In the genomic region with DNA sequence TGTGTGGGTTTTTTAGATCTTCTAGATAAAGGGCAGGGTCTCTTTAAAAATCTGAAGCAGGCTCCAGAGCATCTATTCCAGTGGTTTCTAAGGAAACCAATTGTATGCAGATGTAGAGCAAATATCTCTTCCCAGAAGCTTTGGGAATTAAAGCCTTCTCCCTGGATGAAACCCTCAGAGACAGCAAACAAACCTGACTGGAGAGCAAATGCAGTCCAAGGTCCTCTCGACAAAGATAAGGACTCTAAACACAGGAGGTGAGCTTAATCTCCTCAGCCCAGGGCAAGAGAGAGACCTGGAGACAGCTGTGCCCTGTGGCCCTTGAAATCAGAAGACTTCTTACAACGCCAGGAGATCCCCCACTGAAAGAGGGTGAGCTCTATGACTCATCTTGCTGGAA, we compare ENCODE assay signal across 12 mouse cellular contexts. TPM values are rescaled to one million over a fixed set of nuclear protein-coding genes. Genes with fewer than 3 reads are reported as not detected.
DNase-seq lines count a peak whose midpoint lies in the region; ATAC-seq lines count a peak whose summit lies in the region.
"Had no signal": no experiment of that assay in that cellular context is flagged by ENCODE, and none has a peak within 500 bp of the region (broad histone marks: within the 10 kb centered on the region; RNA-seq: fewer than 3 reads in every experiment).

No protein-coding gene starts in this region.

- H3K36me3 ChIP-seq in embryonic facial prominence, embryonic 11.5 days (replicated peaks; ENCODE audit: control insufficient read depth, insufficient read depth, low read depth, low read length), result no peaks in the 10 kb centered on the region
- H3K36me3 ChIP-seq in embryonic facial prominence, embryonic 10.5 days (replicated peaks), result peaks cover 7% of the 10 kb centered on the region; the same call in 1 of the 2 replicates
- H3K36me3 ChIP-seq in embryonic facial prominence, embryonic 13.5 days, result peaks cover 2% of the 10 kb centered on the region; the same call in 1 of the 2 replicates
- 0 out of 2 replicates have a peak, but pooled peaks cover 4% of the 10 kb centered on the region for H3K36me3 ChIP-seq in liver, embryonic 12.5 days
- H3K36me3 ChIP-seq in neural tube, embryonic 14.5 days (ENCODE audit: control insufficient read depth, insufficient read depth, low read length), result no peaks in the 10 kb centered on the region
- H3K36me3 ChIP-seq: lung, embryonic 15.5 days had no signal

- no peak overlapping the region for H3K27ac ChIP-seq in embryonic facial prominence, embryonic 11.5 days (replicated peaks; ENCODE audit: low read depth, low read length)
- no peak overlapping the region; the same call in 1 of the 2 replicates for H3K27ac ChIP-seq in embryonic facial prominence, embryonic 10.5 days (replicated peaks)
- peak overlapping the region; percentile 62 for H3K27ac ChIP-seq in embryonic facial prominence, embryonic 13.5 days
- peak overlapping the region; percentile 49 for H3K27ac ChIP-seq in liver, embryonic 12.5 days
- H3K27ac ChIP-seq in neural tube, embryonic 14.5 days (ENCODE audit: low read depth, low read length), result peak overlapping the region; percentile 22
- H3K27ac ChIP-seq: lung, embryonic 15.5 days had no signal

- DNase-seq in embryonic facial prominence, embryonic 11.5 days (ENCODE audit: low spot score), result peak; percentile 35
- DNase-seq in embryonic facial prominence, embryonic 10.5 days (ENCODE audit: low spot score), result no peak
- no peak for DNase-seq in heart, postnatal 4 days
- DNase-seq in adrenal gland, postnatal 10 days, result no peak
- DNase-seq: cerebellum, adult 11 months; kidney, adult 2 months had no signal

- no peak overlapping the region for H3K4me3 ChIP-seq in embryonic facial prominence, embryonic 11.5 days (ENCODE audit: low read depth, low read length)
- H3K4me3 ChIP-seq in embryonic facial prominence, embryonic 10.5 days, result no peak overlapping the region
- H3K4me3 ChIP-seq in embryonic facial prominence, embryonic 13.5 days, result no peak overlapping the region
- no peak overlapping the region for H3K4me3 ChIP-seq in liver, embryonic 12.5 days
- no peak overlapping the region for H3K4me3 ChIP-seq in neural tube, embryonic 14.5 days (ENCODE audit: low read depth, low read length)
- H3K4me3 ChIP-seq: erythroblast, embryonic 14.5 days; lung, embryonic 15.5 days had no signal

- no peaks in the 10 kb centered on the region for H3K9me3 ChIP-seq in embryonic facial prominence, embryonic 11.5 days (replicated peaks; ENCODE audit: control insufficient read depth, low read length)
- H3K9me3 ChIP-seq in embryonic facial prominence, embryonic 10.5 days, result no peaks in the 10 kb centered on the region
- H3K9me3 ChIP-seq in embryonic facial prominence, embryonic 13.5 days, result no peaks in the 10 kb centered on the region
- H3K9me3 ChIP-seq in liver, embryonic 12.5 days (replicated peaks), result no peaks in the 10 kb centered on the region
- no peaks in the 10 kb centered on the region for H3K9me3 ChIP-seq in neural tube, embryonic 14.5 days (ENCODE audit: control insufficient read depth, low read length)
- H3K9me3 ChIP-seq: lung, embryonic 15.5 days had no signal

- no peaks in the 10 kb centered on the region for H3K27me3 ChIP-seq in embryonic facial prominence, embryonic 11.5 days (ENCODE audit: control insufficient read depth, insufficient read depth, low read length)
- no peaks in the 10 kb centered on the region for H3K27me3 ChIP-seq in embryonic facial prominence, embryonic 10.5 days (replicated peaks; ENCODE audit: low read depth, poor library complexity, severe bottlenecking)
- no peaks in the 10 kb centered on the region for H3K27me3 ChIP-seq in embryonic facial prominence, embryonic 13.5 days
- no peaks in the 10 kb centered on the region for H3K27me3 ChIP-seq in liver, embryonic 12.5 days (replicated peaks)
- H3K27me3 ChIP-seq in neural tube, embryonic 14.5 days (ENCODE audit: control insufficient read depth, insufficient read depth, low read length), result no peaks in the 10 kb centered on the region
- H3K27me3 ChIP-seq: lung, embryonic 15.5 days had no signal

- WGBS in embryonic facial prominence, embryonic 11.5 days, result 23% methylated on average over 2 of the region's 2 CpGs
- whole genome bisulfite sequencing in embryonic facial prominence, embryonic 10.5 days, result 28% methylated on average over 2 of the region's 2 CpGs
- 20% methylated on average over 2 of the region's 2 CpGs for WGBS in embryonic facial prominence, embryonic 13.5 days
- WGBS in liver, embryonic 12.5 days (ENCODE audit: insufficient replicate concordance), result 5% methylated on average over 2 of the region's 2 CpGs
- 15% methylated on average over 2 of the region's 2 CpGs for WGBS in neural tube, embryonic 14.5 days

- no peak for ATAC-seq in embryonic facial prominence, embryonic 11.5 days (replicated peaks; ENCODE audit: insufficient number of reproducible peaks, low FRiP score, low TSS enrichment, low read depth)
- no peak for ATAC-seq in embryonic facial prominence, embryonic 13.5 days (ENCODE audit: insufficient number of reproducible peaks, insufficient read depth, low FRiP score, low TSS enrichment, low read depth)
- peak; percentile 66 for ATAC-seq in liver, embryonic 12.5 days
- no peak for ATAC-seq in neural tube, embryonic 14.5 days (ENCODE audit: low read depth)
- ATAC-seq in granulocyte monocyte progenitor cell, adult 5-6 weeks (replicated peaks; ENCODE audit: poor library complexity, severe bottlenecking), result no peak

- H3K9ac ChIP-seq in embryonic facial prominence, embryonic 11.5 days (replicated peaks; ENCODE audit: low read length), result no peak overlapping the region
- no peak overlapping the region for H3K9ac ChIP-seq in embryonic facial prominence, embryonic 13.5 days
- H3K9ac ChIP-seq in liver, embryonic 12.5 days, result no peak overlapping the region
- no peak overlapping the region for H3K9ac ChIP-seq in neural tube, embryonic 14.5 days (replicated peaks; ENCODE audit: low read depth, low read length)
- H3K9ac ChIP-seq: lung, embryonic 15.5 days had no signal

- no peak overlapping the region for H3K4me2 ChIP-seq in embryonic facial prominence, embryonic 11.5 days (ENCODE audit: low read depth, low read length)
- no peak overlapping the region for H3K4me2 ChIP-seq in embryonic facial prominence, embryonic 13.5 days
- peak overlapping the region; percentile 30 for H3K4me2 ChIP-seq in liver, embryonic 12.5 days
- H3K4me2 ChIP-seq in neural tube, embryonic 14.5 days (ENCODE audit: low read depth, low read length), result no peak overlapping the region
- H3K4me2 ChIP-seq: lung, embryonic 15.5 days had no signal

- no peaks in the 10 kb centered on the region; the same call in 1 of the 2 replicates for H3K4me1 ChIP-seq in embryonic facial prominence, embryonic 11.5 days (ENCODE audit: control insufficient read depth, insufficient read depth, low read length)
- H3K4me1 ChIP-seq in embryonic facial prominence, embryonic 10.5 days, result peaks cover 86% of the 10 kb centered on the region
- H3K4me1 ChIP-seq in embryonic facial prominence, embryonic 13.5 days, result peaks cover 82% of the 10 kb centered on the region
- H3K4me1 ChIP-seq in liver, embryonic 12.5 days, result peaks cover 71% of the 10 kb centered on the region
- peaks cover 46% of the 10 kb centered on the region for H3K4me1 ChIP-seq in neural tube, embryonic 14.5 days (ENCODE audit: control insufficient read depth, insufficient read depth, low read length)

RNA-seq across cellular contexts. Expression of a gene that starts 17.4 kb away (rescaled TPM):
- 10.1 and 11.0 TPM in 2 replicates for polyA plus RNA-seq in embryonic facial prominence, embryonic 11.5 days (2014; fragmentation: Nextera tagmentation; extraction: Ambion mirVana)
- 7.5 and 8.1 TPM in 2 replicates for polyA plus RNA-seq in embryonic facial prominence, embryonic 10.5 days (2016; fragmentation: Nextera tagmentation; extraction: Ambion mirVana)
- polyA plus RNA-seq in embryonic facial prominence, embryonic 13.5 days (2015; fragmentation: Nextera tagmentation; extraction: Ambion mirVana), result 11.5 and 11.6 TPM in 2 replicates
- 2.9 and 3.1 TPM in 2 replicates for polyA plus RNA-seq in liver, embryonic 12.5 days (2016; fragmentation: Nextera tagmentation; extraction: Ambion mirVana)
- 10.7 and 11.7 TPM in 2 replicates for polyA plus RNA-seq in neural tube, embryonic 14.5 days (2014; fragmentation: Nextera tagmentation; extraction: Ambion mirVana)
- total RNA-seq in heart, postnatal 4 days (2021), result 10 to 100 TPM; 29.4 to 32.5 TPM
- 10 to 100 TPM; 35.7 to 36.3 TPM for total RNA-seq in adrenal gland, postnatal 10 days (2021)
- total RNA-seq in granulocyte monocyte progenitor cell, adult 5-6 weeks (2014; fragmentation: Nextera tagmentation), result 16.7 and 26.7 TPM in 2 replicates
- 6.4 and 7.2 TPM in 2 replicates for total RNA-seq in granulocyte monocyte progenitor cell, adult 5-6 weeks (2017)

Comparison
In these comparisons a context has a peak if more than half of its experiments do, and no peak if none do; other contexts are left out.
1. H3K27ac ChIP-seq: peak in embryonic facial prominence, embryonic 13.5 days (single experiment), liver, embryonic 12.5 days (single experiment) and neural tube, embryonic 14.5 days (single experiment); none in embryonic facial prominence, embryonic 11.5 days (single experiment) and embryonic facial prominence, embryonic 10.5 days (single experiment).